Mouse (Mus musculus) C3H10T1/2 (cell line): ENCODE data around the gene Pex11b. TPM values are rescaled to one million over a fixed set of nuclear protein-coding genes. Genes with fewer than 3 reads are reported as not detected.

Experiments
- polyA plus RNA-seq, 2 experiments: library from polyadenylated mRNA; unstranded; fragments of >200 nt; fragmentation: generic; extraction: Trizol; gene quantifications; one replicate each; pipeline ENCODE4 v1.2.1; 2012; ENCODE audit warnings: missing spikeins in 2 of 2

Pex11b gene
- polyA plus RNA-seq = 10 to 100 TPM; 12.0 to 28.6 TPM

GRCm38 (mm10) chr3:96634928-96635879, at the start of gene Pex11b, which contains the start of gene Gm42957:
Pex11b (plus strand) TSS chr3:96635376.
Gm42957 (plus strand) TSS chr3:96635474.

DNA sequence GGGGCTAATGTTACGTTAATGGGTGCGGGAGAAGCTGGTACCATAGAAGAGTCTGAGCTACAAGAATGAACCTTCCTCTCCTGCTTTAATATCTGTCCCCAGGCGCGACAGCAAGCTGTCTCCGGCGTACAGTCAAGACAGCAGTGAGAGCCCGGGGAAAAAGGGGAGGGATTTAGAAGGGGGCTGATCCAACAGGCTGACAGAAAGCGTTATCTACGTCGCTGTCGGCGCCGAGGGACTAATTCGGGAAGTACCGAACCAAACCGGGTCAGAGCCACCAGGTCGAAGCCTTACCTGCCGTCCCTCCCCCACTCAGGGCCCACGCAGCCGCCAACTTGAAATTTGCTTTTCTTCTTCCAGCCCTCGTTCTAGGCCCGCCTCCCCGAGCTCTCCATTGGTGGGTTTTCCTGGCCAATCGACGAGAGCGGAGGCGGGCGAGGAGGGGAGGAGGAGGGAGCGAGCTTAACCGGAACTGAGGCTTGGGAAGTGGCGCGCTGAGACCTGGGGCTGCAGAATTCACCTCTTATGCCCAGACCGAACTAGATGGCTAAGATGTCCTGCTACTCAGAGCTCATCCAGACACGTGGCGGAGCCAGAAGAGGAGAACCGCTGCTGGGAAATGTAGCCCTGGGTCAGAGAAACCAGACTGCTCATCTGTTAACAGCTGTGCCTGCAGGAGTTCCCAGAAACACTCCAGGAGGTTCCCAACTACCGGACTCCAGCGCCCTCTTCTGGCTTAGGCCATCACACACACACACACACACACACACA, 41.2 kb upstream of the Pex11b start, which contains the start of gene Polr3gl:
Polr3gl (minus strand) TSS at position 392 of the 771 bp plus-strand sequence.

DNA sequence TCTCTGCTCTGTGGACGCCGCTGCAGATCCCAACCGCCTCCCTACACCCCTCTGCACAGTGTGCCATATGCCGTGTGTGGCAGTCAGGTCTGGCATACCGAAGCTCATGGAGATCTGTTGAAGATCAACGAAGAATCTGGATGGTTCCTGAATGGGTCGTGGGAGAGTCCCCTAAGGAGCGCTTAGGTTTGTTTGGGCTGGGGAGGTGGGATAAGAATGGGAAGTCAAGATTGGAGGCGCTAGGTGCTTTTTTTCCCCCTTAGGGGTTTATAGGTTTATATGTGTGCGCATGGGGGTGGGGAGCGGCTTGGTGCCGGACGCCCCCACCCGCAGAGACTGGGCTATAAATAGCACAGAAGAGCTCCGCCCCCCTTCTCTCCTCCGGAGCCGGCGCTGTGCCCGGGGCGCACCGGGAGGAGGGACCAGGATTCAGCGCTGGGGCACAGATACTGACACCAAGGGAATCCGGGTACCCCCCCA, 38.9 kb upstream of the Pex11b start, which contains the start of gene Ankrd34a:
Ankrd34a (plus strand) TSS at position 409 of the 480 bp plus-strand sequence.

DNA sequence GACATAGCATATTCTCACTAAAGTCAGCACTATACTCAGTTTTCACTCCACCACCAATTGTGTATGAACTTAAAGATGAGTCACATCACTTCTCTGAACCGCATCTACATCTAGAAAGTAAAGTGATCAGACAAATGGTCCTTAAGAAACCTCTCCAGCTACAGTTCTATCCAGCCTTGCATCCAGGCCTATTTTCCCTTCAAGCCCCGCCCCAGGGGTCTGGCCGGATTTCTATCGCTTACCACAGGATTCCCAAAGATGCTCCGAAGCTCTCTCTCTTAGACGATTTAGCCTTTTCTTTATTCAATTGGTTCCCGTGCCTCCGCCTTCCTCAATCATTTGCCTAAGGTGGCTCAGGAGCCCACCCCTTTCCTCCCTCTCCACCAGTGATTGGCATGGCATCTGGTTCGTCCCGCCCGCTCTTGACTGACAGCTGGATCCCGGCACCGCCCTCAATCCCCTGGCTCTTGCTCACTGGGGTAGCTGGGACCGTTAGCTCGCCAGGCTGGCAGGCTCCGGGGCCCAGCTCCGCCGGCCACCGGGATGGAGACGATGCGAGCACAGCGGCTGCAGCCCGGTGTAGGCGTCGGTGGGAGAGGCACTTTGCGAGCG, 34.4 kb upstream of the Pex11b start, which contains the start of gene Lix1l:
Lix1l (plus strand) TSS at position 511 of the 612 bp plus-strand sequence.

GRCm38 (mm10) chr3:96629729-96630600, 5.2 kb upstream of the Pex11b start, which contains the start of gene Rbm8a:
Rbm8a (plus strand) TSS chr3:96629933.

DNA sequence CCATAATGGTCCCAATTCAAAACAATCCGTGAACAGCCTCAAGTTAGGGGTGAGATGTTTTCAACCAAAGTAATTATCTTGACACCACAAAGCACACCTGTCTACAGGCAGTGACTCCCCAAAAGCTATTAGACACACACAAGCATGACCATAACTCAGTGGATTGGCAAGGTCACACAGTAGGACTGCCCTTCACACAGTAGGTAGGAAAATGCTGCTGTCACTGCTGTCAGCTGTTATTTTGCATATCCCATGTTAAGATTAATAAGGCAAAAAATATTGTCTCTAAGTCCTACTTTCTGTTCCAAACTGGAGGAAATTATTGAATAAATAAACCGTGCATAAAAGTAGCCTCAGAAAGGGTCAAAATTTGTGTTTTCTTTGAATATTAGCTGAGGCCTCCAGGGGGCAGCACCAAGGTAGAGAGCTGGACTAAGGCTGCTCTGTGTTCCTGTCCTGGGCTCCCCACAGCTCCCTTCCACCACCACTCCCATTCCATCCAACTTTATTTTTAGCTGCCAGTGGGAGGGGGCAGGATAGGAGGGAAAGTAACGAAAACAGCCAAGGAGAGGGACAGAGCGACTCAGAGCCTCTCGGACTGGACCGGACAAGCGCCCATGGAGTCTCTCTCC, 10.0 kb downstream of the Pex11b start, which contains the start of gene Itga10:
Itga10 (plus strand) TSS at position 567 of the 632 bp plus-strand sequence.

DNA sequence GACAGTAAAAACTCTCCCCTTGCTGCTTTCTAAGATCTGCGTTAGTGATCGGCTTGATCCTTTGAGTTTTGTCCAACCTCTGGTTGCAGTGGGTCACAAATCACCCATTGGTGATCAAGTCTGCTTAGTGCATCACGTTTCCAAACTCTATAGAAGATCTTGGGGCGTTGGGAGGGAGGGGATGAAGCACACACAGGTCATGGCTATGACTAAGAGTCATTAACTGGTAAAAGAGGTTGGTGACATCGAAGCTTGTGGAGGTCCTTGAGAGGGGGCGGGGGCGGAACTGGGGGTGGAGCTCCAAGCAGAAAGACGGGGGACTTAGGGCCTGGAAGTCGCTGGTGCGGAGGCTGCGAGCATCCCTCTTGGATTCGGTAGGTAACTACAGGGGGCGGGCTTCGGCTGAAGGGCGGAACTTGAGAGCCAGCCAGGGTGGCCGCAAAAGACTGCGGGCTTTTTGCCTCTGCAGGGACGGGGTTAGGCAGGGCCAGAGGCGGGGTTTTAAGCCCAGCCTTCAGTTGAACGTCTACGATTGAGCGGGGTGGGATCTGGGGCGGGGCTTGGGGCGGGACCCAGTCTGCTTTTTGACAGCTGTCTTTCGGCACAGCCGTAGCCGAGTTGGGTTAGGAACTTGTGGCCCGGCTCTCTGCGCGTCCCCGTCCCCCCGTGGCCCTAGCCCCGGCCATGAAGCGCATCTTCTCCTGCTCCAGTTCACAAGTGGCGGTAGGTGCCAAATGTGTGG, 34.7 kb downstream of the Pex11b start, which contains the start of gene Ankrd35:
Ankrd35 (plus strand) TSS at position 405 of the 742 bp plus-strand sequence.

Other genes with a start within 250 kb of the Pex11b start
- not detected for gene BC107364, start 183.1 kb upstream of the Pex11b start, polyA plus RNA-seq
- gene Hfe2, start 110.2 kb upstream of the Pex11b start, polyA plus RNA-seq = not detected
- 100 to 1,000 TPM in 1 of 2 experiments, 1 to 10 TPM in 1; 4.2 to 111 TPM for gene Txnip, start 77.4 kb upstream of the Pex11b start, polyA plus RNA-seq
- under 1 TPM; 0.23 to 0.51 TPM for gene Gm16253, start 58.4 kb upstream of the Pex11b start, polyA plus RNA-seq
- gene Polr3gl, start 41.2 kb upstream of the Pex11b start, polyA plus RNA-seq = 10 to 100 TPM in 1 of 2 experiments, 1 to 10 TPM in 1; 3.2 to 21.0 TPM
- gene Ankrd34a, start 38.7 kb upstream of the Pex11b start, polyA plus RNA-seq = 1 to 10 TPM in 1 of 2 experiments, under 1 TPM in 1; 0.67 to 1.1 TPM
- 10 to 100 TPM; 16.3 to 85.1 TPM for gene Lix1l, start 34.2 kb upstream of the Pex11b start, polyA plus RNA-seq
- gene Rbm8a, start 5.4 kb upstream of the Pex11b start, polyA plus RNA-seq = 10 to 100 TPM; 55.8 to 66.9 TPM
- gene Gm42957, start 98 bp downstream of the Pex11b start, polyA plus RNA-seq = under 1 TPM; 0.01 to 0.02 TPM
- gene Itga10, start 10.2 kb downstream of the Pex11b start, polyA plus RNA-seq = under 1 TPM; 0.06 to 0.67 TPM
- under 1 TPM; 0.02 to 0.08 TPM for gene Ankrd35, start 34.8 kb downstream of the Pex11b start, polyA plus RNA-seq
- 10 to 100 TPM; 13.6 to 29.1 TPM for gene Pias3, start 61.0 kb downstream of the Pex11b start, polyA plus RNA-seq
- gene Nudt17, start 73.2 kb downstream of the Pex11b start, polyA plus RNA-seq = 1 to 10 TPM; 2.5 to 3.8 TPM
- gene Polr3c, start 92.3 kb downstream of the Pex11b start, polyA plus RNA-seq = 10 to 100 TPM; 22.2 to 31.1 TPM
- gene Rnf115, start 92.3 kb downstream of the Pex11b start, polyA plus RNA-seq = 1 to 10 TPM; 1.4 to 8.0 TPM
- gene Pdzk1, start 193.9 kb downstream of the Pex11b start, polyA plus RNA-seq = not detected
- gene Cd160, start 194.0 kb downstream of the Pex11b start, polyA plus RNA-seq = under 1 TPM in 1 of 2 experiments, not detected in 1; 0.08 TPM